Mouse (Mus musculus) heart, postnatal 25 days (tissue): ENCODE data around the gene Olfr491. TPM values are rescaled to one million over a fixed set of nuclear protein-coding genes. Genes with fewer than 3 reads are reported as not detected.

Experiments
- DNase-seq: peaks from one replicate; pipeline ENCODE4 v3.0.0; 2022; ENCODE audit warnings: low spot score
- intact Hi-C: fragments of 180-260 bp; cut with DNase I; formaldehyde crosslinking; loops from one replicate; pipeline ENCODE4 v1.15.1; 2025
- total RNA-seq, 2 experiments: library from RNA; stranded (reverse); gene quantifications; 2 replicates each; pipeline ENCODE4 v1.2.3; 2021

The Olfr491 gene
- not detected for total RNA-seq

DNA sequence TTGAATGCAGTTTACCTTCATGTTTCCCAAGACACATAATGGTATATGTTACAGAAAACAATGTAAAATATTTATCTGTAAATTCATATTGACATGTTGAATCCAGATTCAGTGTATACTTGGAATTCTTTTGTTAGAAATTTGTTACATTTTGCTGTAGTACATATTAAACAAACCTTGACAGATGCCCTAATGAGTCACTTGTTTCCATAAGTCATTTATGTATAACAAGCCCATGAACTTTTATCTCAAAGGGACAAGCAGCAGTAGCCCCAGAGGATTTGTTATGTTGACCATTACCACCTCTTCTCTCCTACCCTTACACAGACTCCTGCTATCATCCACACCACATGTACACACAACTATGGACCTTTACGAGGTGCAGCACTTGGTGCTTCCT, at the start of gene Olfr491:
TSS of gene Olfr491 (plus strand) at position 301 of the 400 bp plus-strand sequence.
- DNase-seq = no peak
- intact Hi-C loops = no loop called here

- no peak for DNase-seq
- intact Hi-C loops = no loop called here
Measured at GRCm38 (mm10) chr7:108288834-108289233, 24.4 kb upstream of the Olfr491 start, which contains the start of gene Olfr490. Olfr490 (minus strand) TSS chr7:108288934.

DNA sequence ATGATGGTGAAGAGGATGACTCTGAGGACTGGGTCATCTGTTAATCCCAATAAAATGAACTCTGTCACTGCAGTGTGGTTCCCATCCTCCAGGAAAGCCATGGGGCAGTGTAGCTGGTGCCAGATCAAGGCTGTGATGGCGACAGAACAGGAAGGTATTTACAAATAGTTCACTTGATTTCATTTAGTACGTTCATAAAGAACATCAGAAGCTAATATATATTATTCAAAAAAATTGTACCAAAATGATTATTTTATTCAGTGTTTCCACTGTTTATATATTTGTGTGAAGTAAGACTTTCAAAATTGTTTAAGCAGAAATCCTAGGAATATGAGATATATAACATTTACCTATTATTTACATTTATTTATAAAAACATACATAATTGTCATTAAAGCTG, 10.3 kb downstream of the Olfr491 start, which contains the start of gene Olfr492:
TSS of gene Olfr492 (minus strand) at position 101 of the 400 bp plus-strand sequence.
- no peak for DNase-seq
- intact Hi-C loops = no loop called here

DNA sequence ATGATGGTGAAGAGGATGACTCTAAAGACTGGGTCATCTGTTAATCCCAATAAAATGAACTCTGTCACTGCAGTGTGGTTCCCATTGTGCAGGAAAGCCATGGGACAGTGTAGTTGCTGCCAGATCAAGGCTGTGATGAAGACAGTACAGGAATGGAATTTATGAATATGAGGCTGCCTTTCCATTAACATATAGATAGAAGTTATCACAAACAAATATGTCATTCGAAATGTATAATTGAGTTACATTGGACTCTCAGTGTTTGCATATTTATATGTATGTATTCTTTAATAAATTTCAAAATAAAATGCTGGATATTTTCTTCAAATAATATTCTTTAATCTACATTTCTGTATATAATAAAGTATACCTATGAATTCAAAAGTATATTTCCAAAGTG, 33.6 kb downstream of the Olfr491 start, which contains the start of gene Olfr493:
TSS of gene Olfr493 (minus strand) at position 101 of the 400 bp plus-strand sequence.
- no peak for DNase-seq
- intact Hi-C loops = no loop called here

GRCm38 (mm10) chr7:108365035-108365434, 51.8 kb downstream of the Olfr491 start, which contains the start of gene Olfr494:
Olfr494 (plus strand) TSS chr7:108365335.
- intact Hi-C loops = no loop called here
- DNase-seq = no peak

Other genes with a start within 250 kb of the Olfr491 start
- not detected for gene Olfr480, start 246.1 kb upstream of the Olfr491 start, total RNA-seq
- not detected for gene Olfr481, start 233.6 kb upstream of the Olfr491 start, total RNA-seq
- gene Olfr482, start 215.9 kb upstream of the Olfr491 start, total RNA-seq = under 1 TPM; 0.59 to 0.94 TPM
- not detected for gene Olfr483, start 212.6 kb upstream of the Olfr491 start, total RNA-seq
- gene Olfr484, start 186.0 kb upstream of the Olfr491 start, total RNA-seq = not detected
- gene Olfr485, start 153.6 kb upstream of the Olfr491 start, total RNA-seq = not detected
- not detected for gene Olfr486, start 140.7 kb upstream of the Olfr491 start, total RNA-seq
- gene Olfr487, start 98.8 kb upstream of the Olfr491 start, total RNA-seq = not detected
- not detected for gene Olfr488, start 55.1 kb upstream of the Olfr491 start, total RNA-seq
- not detected for gene Olfr490, start 24.5 kb upstream of the Olfr491 start, total RNA-seq
- gene Olfr492, start 10.2 kb downstream of the Olfr491 start, total RNA-seq = not detected
- gene Olfr493, start 33.5 kb downstream of the Olfr491 start, total RNA-seq = not detected
- not detected for gene Olfr494, start 51.9 kb downstream of the Olfr491 start, total RNA-seq
- gene Olfr495, start 79.7 kb downstream of the Olfr491 start, total RNA-seq = not detected
- not detected for gene Olfr497, start 107.0 kb downstream of the Olfr491 start, total RNA-seq
- gene Olfr498, start 151.9 kb downstream of the Olfr491 start, total RNA-seq = not detected
- gene Olfr502, start 211.6 kb downstream of the Olfr491 start, total RNA-seq = not detected
- not detected for gene Olfr503, start 231.1 kb downstream of the Olfr491 start, total RNA-seq